Mouse (Mus musculus): ENCODE data around the gene Gpam. TPM values are rescaled to one million over a fixed set of nuclear protein-coding genes. Genes with fewer than 3 reads are reported as not detected.

The Gpam gene
- polyA plus RNA-seq, 1 experiment from 2014 or later: 21.9 TPM

Other genes with a start within 250 kb of the Gpam start
- gene Tectb, start 53.5 kb upstream of the Gpam start, polyA plus RNA-seq (2016; fragmentation: Nextera tagmentation; extraction: Ambion mirVana): 0.12 TPM in 1 of 2 replicates, not detected in the other
- not detected in 2 replicates for gene Gucy2g, start 114.0 kb upstream of the Gpam start, polyA plus RNA-seq (2016; fragmentation: Nextera tagmentation; extraction: Ambion mirVana)
- 18.5 and 18.9 TPM in 2 replicates for gene Acsl5, start 124.7 kb upstream of the Gpam start, polyA plus RNA-seq (2016; fragmentation: Nextera tagmentation; extraction: Ambion mirVana)
- 127 and 133 TPM in 2 replicates for gene Zdhhc6, start 188.8 kb upstream of the Gpam start, polyA plus RNA-seq (2016; fragmentation: Nextera tagmentation; extraction: Ambion mirVana)
- gene Vti1a, start 189.1 kb upstream of the Gpam start, polyA plus RNA-seq (2016; fragmentation: Nextera tagmentation; extraction: Ambion mirVana): 32.7 and 33.0 TPM in 2 replicates